Mouse (Mus musculus) c-Kit-positive CD71-negative TER-119-negative erythroid progenitor cells, embryonic 14.5 days (primary cell): ENCODE data around the gene Gdf7.

Experiments used
- DNase-seq: peaks from one replicate; pipeline ENCODE4 v3.0.0-alpha.2; 2013; ENCODE audit warnings: low read depth

The Gdf7 gene

DNA sequence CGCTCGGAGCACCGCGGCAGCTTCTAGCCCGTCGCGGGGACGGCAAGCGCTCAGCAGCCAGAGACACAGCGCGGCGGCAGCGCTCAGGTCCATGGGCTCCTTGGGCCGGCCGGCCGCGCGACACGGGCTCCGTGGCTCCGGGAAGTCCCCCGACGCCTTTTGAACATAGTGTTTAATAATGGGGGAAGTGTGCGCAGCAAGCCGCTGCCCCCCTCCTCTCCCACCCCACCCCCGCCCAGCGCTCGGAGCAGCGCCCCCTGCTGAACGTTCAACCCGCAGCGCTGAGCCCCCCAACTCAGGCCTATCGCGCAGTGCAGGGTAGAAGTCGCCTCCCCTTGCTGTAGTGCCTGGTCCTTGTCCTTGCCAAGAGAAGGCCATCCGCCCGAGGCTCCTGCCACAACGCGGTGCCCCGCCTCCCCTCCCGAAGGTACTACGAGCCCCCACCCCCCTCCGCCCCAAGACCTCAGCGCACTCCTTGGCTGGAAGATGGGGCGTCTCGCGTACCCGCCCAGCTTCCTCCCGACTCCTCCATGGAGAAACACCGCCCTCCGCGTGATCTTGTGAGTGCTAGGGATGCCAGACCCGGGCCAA is at the start of gene Gdf7:
Gene Gdf7 (minus strand): TSS at position 114 of the 591 bp plus-strand sequence.
- no peak for DNase-seq

GRCm38 (mm10) chr12:8351025-8351903 is 49.5 kb upstream of the Gdf7 start:
- DNase-seq = peak; percentile 41

DNA sequence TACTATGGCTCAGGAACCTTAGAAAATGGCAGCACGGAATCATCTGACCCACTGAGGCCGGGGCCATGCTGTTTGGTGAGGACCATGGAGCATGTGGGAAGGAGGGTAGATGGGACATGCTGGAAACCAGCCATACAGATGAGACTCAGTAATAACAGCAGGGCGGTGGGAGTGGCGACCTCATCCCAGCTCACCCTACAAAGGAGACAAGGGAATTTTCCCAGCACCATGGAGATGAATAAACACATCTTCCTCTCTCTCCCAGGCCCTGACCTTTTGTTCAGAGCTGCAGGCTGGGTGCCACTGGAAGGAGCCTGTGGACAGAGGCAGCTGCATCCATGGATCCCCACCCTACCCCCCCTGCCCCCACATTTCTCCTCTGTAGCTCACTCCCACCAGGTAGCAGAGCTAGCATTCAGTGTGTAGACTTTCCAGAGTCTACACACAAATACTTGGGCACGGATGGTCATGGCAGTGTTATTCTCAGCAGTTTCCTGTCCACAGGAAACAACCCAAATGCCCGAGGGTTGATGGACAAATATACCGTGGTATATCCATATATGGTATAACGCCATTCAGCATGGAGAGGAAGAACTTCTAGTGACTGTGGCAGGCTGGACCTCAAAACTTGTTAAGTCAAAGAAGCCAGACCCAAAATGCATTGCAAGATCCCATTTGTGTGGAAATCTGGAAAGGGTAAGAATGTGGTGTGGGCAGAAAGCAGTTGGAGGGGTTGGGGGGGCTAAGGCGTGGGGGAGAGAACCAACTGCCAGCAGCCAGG is 47.2 kb upstream of the Gdf7 start:
- no peak for DNase-seq

GRCm38 (mm10) chr12:8347746-8348462 is 46.1 kb upstream of the Gdf7 start:
- DNase-seq = no peak

DNA sequence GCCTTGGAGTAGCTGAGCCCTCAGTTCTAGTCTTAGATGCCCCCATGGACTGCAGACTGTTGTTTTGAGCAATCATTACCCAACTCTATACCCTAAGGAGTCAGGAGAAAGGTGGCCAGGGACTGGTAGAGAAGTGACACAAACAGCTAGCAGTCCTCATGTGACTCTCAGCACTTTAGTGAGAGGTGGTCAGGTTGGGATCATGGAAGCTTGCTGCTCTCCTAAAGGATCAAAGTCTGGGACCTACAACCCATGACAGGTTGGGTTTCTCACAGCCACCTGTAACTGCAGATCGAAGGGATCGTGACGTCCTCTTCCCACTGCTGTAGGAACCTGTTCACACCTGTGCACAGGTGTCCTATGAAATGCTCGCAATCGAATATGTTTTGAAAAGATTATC is 43.8 kb upstream of the Gdf7 start:
- DNase-seq = no peak

DNA sequence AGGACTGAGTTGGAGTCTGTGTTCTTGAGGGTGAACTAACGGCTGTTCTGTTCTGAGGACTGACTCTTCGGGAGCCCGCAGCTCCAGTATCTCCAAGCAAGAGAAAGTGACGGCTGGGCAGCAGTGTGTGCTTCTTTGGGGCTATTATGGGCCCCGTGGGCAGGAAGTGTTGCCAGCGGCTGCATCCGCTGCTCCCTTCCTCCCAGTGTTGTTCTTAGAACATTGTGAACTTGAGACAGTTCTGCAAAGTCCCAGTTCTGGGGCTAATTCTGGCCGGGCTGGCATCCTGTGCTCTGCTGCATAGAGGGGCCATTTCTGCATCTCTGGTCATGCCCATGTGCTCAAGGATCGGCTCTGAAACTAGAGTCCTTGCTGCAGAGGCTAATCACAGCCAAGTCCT is 43.1 kb upstream of the Gdf7 start:
- DNase-seq = peak; percentile 48

- DNase-seq = no peak
Observed at GRCm38 (mm10) chr12:8343381-8343780, 41.6 kb upstream of the Gdf7 start.

- DNase-seq = no peak
Observed at GRCm38 (mm10) chr12:8341008-8341407, 39.3 kb upstream of the Gdf7 start.

DNA sequence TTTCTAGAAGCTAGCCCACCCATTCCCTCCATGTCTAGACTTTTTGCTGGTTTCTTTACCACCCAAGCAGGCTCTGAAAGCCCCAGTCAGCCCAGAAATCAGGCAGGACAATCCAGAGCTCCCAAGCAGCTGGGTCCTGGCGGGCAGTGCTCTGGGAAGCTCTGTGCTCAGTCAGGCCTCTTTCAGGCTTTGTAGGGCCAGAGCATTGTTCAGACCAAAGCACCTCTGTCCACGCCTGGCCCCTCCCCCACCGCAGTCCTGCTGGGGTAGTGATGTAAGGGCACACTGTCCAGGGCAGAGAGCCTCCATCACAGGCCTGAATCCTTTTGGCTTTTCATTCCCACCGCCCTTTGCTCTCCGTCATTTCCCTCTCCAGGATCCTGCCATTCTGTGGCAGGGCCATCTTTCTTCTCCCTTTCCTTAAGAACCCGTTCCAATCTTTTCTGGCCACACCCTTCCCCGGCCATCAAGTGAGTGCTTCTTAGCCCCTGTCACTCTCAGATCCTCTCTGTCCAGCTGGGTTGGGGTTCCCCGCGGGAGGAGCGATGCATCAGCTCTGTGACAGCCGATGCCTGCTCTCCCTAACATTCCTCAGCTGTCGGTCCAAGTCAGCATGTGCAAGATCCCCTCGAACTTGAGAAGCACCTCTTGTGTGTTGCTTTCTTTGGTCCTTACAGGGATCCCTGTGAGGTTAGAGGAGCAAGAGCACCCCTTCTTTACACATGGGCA is 38.0 kb upstream of the Gdf7 start:
- no peak for DNase-seq

DNA sequence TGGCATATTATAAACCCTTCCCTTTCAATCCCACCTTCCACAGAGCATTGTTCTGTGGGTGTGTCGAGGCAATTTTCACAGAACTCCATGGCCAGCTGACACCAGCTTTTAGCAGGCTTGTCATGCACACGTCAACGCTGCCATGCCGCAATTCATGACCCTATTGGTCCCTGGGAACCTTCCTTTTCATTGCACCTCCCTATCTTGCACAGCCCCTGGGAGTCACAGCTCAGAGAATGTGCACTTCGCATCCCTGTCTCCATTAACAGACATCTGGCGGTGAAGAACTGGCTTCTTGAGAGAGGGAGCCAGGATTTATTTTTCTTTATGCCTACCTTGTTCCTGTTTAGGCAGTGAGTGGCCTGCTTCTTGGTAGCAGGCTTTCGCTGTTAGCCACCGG is 37.2 kb upstream of the Gdf7 start:
- DNase-seq = no peak

DNA sequence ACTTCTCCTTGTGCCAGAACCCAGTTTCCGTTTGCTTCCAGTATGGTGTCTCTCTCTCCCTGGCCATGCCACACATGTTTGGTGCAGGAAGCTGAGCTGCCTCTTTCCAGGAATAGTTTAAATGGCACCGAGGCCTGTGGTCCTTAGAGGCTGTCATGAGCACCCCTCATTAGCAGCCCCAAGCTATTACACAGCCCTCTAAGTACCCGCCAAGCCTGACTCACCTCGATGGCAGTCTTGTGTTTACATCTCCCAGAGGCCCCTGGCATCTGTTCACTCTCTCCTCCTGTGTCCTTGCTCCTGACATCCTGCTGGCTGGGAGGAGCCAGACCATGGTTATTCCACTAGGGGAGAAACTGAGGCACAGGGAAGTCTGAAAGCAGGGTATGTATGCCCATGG is 36.7 kb upstream of the Gdf7 start:
- no peak for DNase-seq

GRCm38 (mm10) chr12:8337286-8338060 is 35.7 kb upstream of the Gdf7 start:
- DNase-seq = no peak

- no peak for DNase-seq
Observed at GRCm38 (mm10) chr12:8336601-8337285, 35.0 kb upstream of the Gdf7 start.

DNA sequence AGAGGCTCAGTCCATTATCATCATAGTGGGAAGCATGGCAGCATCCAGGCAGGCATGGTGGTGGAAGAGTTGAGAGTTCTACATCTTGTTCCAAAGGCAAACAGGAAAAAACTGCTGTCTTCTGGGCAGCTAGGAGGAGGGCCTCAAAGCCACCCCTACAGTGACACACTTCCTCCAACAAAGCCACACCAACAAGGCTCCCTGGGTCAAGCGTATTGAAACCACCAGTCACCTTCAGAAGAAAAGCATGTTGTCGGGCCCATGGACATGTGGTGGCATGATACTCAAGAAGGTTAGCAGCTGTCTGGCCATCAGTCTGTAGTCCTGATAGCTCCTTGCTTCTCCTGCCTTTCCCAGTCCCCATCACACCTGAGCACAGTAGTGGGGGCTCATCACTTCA is 33.7 kb upstream of the Gdf7 start:
- DNase-seq = no peak

DNA sequence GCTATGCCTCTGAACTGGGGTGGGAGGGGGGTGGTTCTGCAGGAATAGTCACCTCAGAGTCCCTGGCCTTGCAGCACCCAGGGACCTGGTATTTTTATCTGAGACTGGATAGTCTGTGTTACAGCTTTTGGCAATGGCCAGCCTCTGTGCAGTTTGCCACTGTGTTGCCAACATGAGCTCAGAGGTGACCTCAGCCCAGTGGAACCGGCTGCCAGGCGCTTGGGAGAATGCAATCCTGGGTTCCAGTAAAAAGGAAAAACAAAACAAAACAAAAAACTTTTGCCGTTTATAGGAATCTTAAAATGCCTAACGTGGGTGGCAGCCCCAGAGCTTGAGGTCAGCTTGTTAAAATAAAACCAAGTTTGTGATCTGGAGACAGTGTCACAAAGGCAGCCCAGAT is 32.5 kb upstream of the Gdf7 start:
- no peak for DNase-seq

DNA sequence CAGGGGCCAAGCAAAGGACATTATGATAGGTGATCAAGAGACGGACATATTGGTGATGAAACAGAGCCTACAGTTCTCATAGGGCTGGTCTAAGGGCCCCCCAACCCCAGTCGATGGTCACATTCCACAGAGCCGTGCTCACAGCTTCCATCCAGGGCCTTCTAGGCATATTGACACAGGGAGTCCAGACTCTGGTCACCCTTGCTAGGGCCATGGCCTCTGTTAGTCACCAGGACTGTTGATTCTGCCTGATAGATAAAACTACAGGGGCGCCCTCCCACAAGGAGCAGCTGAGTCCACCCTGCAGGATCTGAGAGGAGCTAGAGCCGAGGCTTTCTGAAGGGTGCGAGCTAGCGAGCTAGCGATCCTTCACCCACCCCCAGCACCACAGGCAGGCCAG is 31.9 kb upstream of the Gdf7 start:
- DNase-seq = no peak

GRCm38 (mm10) chr12:8332174-8332542 is 30.4 kb upstream of the Gdf7 start:
- no peak for DNase-seq

GRCm38 (mm10) chr12:8331489-8332173 is 29.9 kb upstream of the Gdf7 start:
- no peak for DNase-seq

DNA sequence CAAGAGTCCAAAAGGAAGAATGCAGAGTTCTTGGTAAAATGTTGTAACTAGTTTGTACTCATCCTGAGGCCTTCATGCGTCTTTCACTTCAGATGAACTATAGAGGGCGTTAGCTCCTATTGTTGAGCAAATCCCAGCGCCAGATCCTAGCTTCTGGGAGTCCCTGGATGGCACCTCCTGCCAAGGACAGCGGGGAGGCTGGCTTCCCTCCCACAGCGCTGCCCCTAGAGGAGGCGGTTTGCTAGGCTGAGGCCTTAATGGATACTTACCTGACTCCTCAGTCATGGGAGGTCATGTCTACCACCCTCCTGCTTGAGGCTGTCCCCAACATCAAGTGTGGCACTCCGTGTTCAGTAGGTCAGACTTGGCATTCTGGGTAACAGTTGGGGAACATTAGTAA is 27.5 kb upstream of the Gdf7 start:
- no peak for DNase-seq

GRCm38 (mm10) chr12:8327675-8328053 is 25.9 kb upstream of the Gdf7 start:
- no peak for DNase-seq
